Mouse (Mus musculus): ENCODE measurements around the gene Nipal3. TPM values are rescaled to one million over a fixed set of nuclear protein-coding genes. Genes with fewer than 3 reads are reported as not detected.

The Nipal3 gene
- 2.7 and 3.2 TPM in 2 replicates for polyA plus RNA-seq (2015; fragmentation: Nextera tagmentation; extraction: Ambion mirVana)

- Histone ChIP-seq H3K9ac (ENCODE audit: low read depth, low read length) (peak within 1 kb of the TSS; percentile 63), H3K9me3 (replicated peaks; ENCODE audit: control insufficient read depth, low read length) (no peaks in the 10 kb centered on the region), H3K36me3 (ENCODE audit: control insufficient read depth, insufficient read depth) (no peaks in the 10 kb centered on the region), H3K27me3 (ENCODE audit: control insufficient read depth, insufficient read depth, low read depth, low read length) (no peaks in the 10 kb centered on the region), H3K4me3 (ENCODE audit: low read depth, low read length) (peak within 1 kb of the TSS; percentile 86), H3K27ac (ENCODE audit: low read length) (peak within 1 kb of the TSS; percentile 60), H3K4me2 (ENCODE audit: low read depth, low read length) (peak within 1 kb of the TSS; percentile 96), H3K4me1 (ENCODE audit: control insufficient read depth, low read depth, low read length) (peaks cover 14% of the 10 kb centered on the region)
- under 1% methylated on average over 53 of the region's 53 CpGs for WGBS (ENCODE audit: insufficient replicate concordance)
- peak; percentile 99 for ATAC-seq (ENCODE audit: low read depth)
These were observed at the start of gene Nipal3, which contains the start of gene Stpg1 for GRCm38 (mm10) chr4:135494521-135495396. Nipal3 (minus strand) TSS chr4:135495038. Stpg1 (plus strand) TSS chr4:135494790.

- no peak for ATAC-seq (ENCODE audit: low read depth)
- H3K27ac ChIP-seq (ENCODE audit: low read length) = no peak overlapping the region
- H3K4me2 ChIP-seq (ENCODE audit: low read depth, low read length) = no peak overlapping the region
- no peaks in the 10 kb centered on the region for H3K36me3 ChIP-seq (ENCODE audit: control insufficient read depth, insufficient read depth)
- no peak overlapping the region for H3K4me3 ChIP-seq (ENCODE audit: low read depth, low read length)
- no peak overlapping the region for H3K9ac ChIP-seq (ENCODE audit: low read depth, low read length)
- 66% methylated on average over 2 of the region's 2 CpGs for WGBS (ENCODE audit: insufficient replicate concordance)
- no peaks in the 10 kb centered on the region for H3K9me3 ChIP-seq (replicated peaks; ENCODE audit: control insufficient read depth, low read length)
- H3K27me3 ChIP-seq (ENCODE audit: control insufficient read depth, insufficient read depth, low read depth, low read length) = no peaks in the 10 kb centered on the region
- no peaks in the 10 kb centered on the region for H3K4me1 ChIP-seq (ENCODE audit: control insufficient read depth, low read depth, low read length)
These were observed 49.4 kb upstream of the Nipal3 start for GRCm38 (mm10) chr4:135544284-135544683.

- WGBS (ENCODE audit: insufficient replicate concordance) = 57% methylated on average over 9 of the region's 9 CpGs
- no peaks in the 10 kb centered on the region for H3K27me3 ChIP-seq (ENCODE audit: control insufficient read depth, insufficient read depth, low read depth, low read length)
- no peaks in the 10 kb centered on the region for H3K4me1 ChIP-seq (ENCODE audit: control insufficient read depth, low read depth, low read length)
- H3K9me3 ChIP-seq (replicated peaks; ENCODE audit: control insufficient read depth, low read length) = no peaks in the 10 kb centered on the region
- no peak overlapping the region for H3K9ac ChIP-seq (ENCODE audit: low read depth, low read length)
- H3K4me3 ChIP-seq (ENCODE audit: low read depth, low read length) = no peak overlapping the region
- ATAC-seq (ENCODE audit: low read depth) = no peak
- no peaks in the 10 kb centered on the region for H3K36me3 ChIP-seq (ENCODE audit: control insufficient read depth, insufficient read depth)
- no peak overlapping the region for H3K4me2 ChIP-seq (ENCODE audit: low read depth, low read length)
- no peak overlapping the region for H3K27ac ChIP-seq (ENCODE audit: low read length)
These were observed 45.2 kb upstream of the Nipal3 start for GRCm38 (mm10) chr4:135540057-135540456.

GRCm38 (mm10) chr4:135539056-135539455 lies 44.2 kb upstream of the Nipal3 start:
- no peaks in the 10 kb centered on the region for H3K27me3 ChIP-seq (ENCODE audit: control insufficient read depth, insufficient read depth, low read depth, low read length)
- H3K4me1 ChIP-seq (ENCODE audit: control insufficient read depth, low read depth, low read length) = no peaks in the 10 kb centered on the region
- no peak overlapping the region for H3K27ac ChIP-seq (ENCODE audit: low read length)
- WGBS (ENCODE audit: insufficient replicate concordance) = 65% methylated on average over 12 of the region's 12 CpGs
- no peaks in the 10 kb centered on the region for H3K36me3 ChIP-seq (ENCODE audit: control insufficient read depth, insufficient read depth)
- H3K9ac ChIP-seq (ENCODE audit: low read depth, low read length) = no peak overlapping the region
- H3K4me3 ChIP-seq (ENCODE audit: low read depth, low read length) = no peak overlapping the region
- no peak overlapping the region for H3K4me2 ChIP-seq (ENCODE audit: low read depth, low read length)
- ATAC-seq (ENCODE audit: low read depth) = no peak
- no peaks in the 10 kb centered on the region for H3K9me3 ChIP-seq (replicated peaks; ENCODE audit: control insufficient read depth, low read length)

GRCm38 (mm10) chr4:135535021-135535420 lies 40.2 kb upstream of the Nipal3 start:
- no peak for ATAC-seq (ENCODE audit: low read depth)
- H3K9ac ChIP-seq (ENCODE audit: low read depth, low read length) = no peak overlapping the region
- H3K27ac ChIP-seq (ENCODE audit: low read length) = no peak overlapping the region
- H3K4me1 ChIP-seq (ENCODE audit: control insufficient read depth, low read depth, low read length) = no peaks in the 10 kb centered on the region
- H3K36me3 ChIP-seq (ENCODE audit: control insufficient read depth, insufficient read depth) = no peaks in the 10 kb centered on the region
- H3K9me3 ChIP-seq (replicated peaks; ENCODE audit: control insufficient read depth, low read length) = 0 out of 2 replicates have a peak, but pooled peaks cover 2% of the 10 kb centered on the region
- no peaks in the 10 kb centered on the region for H3K27me3 ChIP-seq (ENCODE audit: control insufficient read depth, insufficient read depth, low read depth, low read length)
- 76% methylated on average over 3 of the region's 3 CpGs for WGBS (ENCODE audit: insufficient replicate concordance)
- H3K4me2 ChIP-seq (ENCODE audit: low read depth, low read length) = no peak overlapping the region
- no peak overlapping the region for H3K4me3 ChIP-seq (ENCODE audit: low read depth, low read length)

DNA sequence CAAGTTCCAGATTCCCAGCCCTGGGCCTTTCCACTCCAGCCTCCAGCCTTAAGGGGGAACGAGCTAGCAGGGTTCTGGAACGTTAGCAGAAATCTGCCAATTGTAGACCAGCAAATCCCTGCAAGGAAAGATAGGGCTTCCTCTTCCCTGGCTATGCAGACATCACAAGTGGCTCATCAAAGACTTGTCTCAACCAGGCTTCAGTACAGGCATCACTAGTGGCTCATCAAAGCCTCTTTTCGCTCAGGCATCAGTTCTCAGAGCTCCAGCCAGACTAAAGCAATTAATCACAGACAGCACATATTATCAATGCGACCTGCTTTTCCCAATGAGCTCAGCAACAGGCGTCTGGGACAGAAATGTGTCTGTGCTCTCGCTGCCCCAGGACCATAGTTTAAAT lies 38.2 kb upstream of the Nipal3 start:
- WGBS (ENCODE audit: insufficient replicate concordance) = 43% methylated on average over 6 of the region's 6 CpGs

GRCm38 (mm10) chr4:135531771-135532613 lies 37.2 kb upstream of the Nipal3 start:
- 39% methylated on average over 9 of the region's 9 CpGs for WGBS (ENCODE audit: insufficient replicate concordance)
- 0 out of 2 replicates have a peak, but pooled peaks cover 2% of the 10 kb centered on the region for H3K9me3 ChIP-seq (replicated peaks; ENCODE audit: control insufficient read depth, low read length)
- H3K4me1 ChIP-seq (ENCODE audit: control insufficient read depth, low read depth, low read length) = no peaks in the 10 kb centered on the region
- H3K36me3 ChIP-seq (ENCODE audit: control insufficient read depth, insufficient read depth) = no peaks in the 10 kb centered on the region
- H3K9ac ChIP-seq (ENCODE audit: low read depth, low read length) = no peak overlapping the region
- H3K4me3 ChIP-seq (ENCODE audit: low read depth, low read length) = no peak overlapping the region
- no peak for ATAC-seq (ENCODE audit: low read depth)
- no peak overlapping the region for H3K27ac ChIP-seq (ENCODE audit: low read length)
- H3K4me2 ChIP-seq (ENCODE audit: low read depth, low read length) = no peak overlapping the region
- H3K27me3 ChIP-seq (ENCODE audit: control insufficient read depth, insufficient read depth, low read depth, low read length) = no peaks in the 10 kb centered on the region

More for the DNA sequence above, 38.2 kb upstream of the Nipal3 start:
- H3K4me3 ChIP-seq (ENCODE audit: low read depth, low read length) = no peak overlapping the region
- H3K9me3 ChIP-seq (replicated peaks; ENCODE audit: control insufficient read depth, low read length) = 0 out of 2 replicates have a peak, but pooled peaks cover 2% of the 10 kb centered on the region
- H3K27me3 ChIP-seq (ENCODE audit: control insufficient read depth, insufficient read depth, low read depth, low read length) = no peaks in the 10 kb centered on the region
- no peak for ATAC-seq (ENCODE audit: low read depth)
- H3K4me2 ChIP-seq (ENCODE audit: low read depth, low read length) = no peak overlapping the region
- H3K9ac ChIP-seq (ENCODE audit: low read depth, low read length) = no peak overlapping the region
- no peaks in the 10 kb centered on the region for H3K36me3 ChIP-seq (ENCODE audit: control insufficient read depth, insufficient read depth)
- H3K4me1 ChIP-seq (ENCODE audit: control insufficient read depth, low read depth, low read length) = no peaks in the 10 kb centered on the region
- H3K27ac ChIP-seq (ENCODE audit: low read length) = no peak overlapping the region

GRCm38 (mm10) chr4:135531236-135531635 lies 36.4 kb upstream of the Nipal3 start:
- Histone ChIP-seq H3K27me3 (ENCODE audit: control insufficient read depth, insufficient read depth, low read depth, low read length) (no peaks in the 10 kb centered on the region), H3K4me1 (ENCODE audit: control insufficient read depth, low read depth, low read length) (no peaks in the 10 kb centered on the region), H3K4me2 (ENCODE audit: low read depth, low read length) (no peak overlapping the region), H3K9me3 (replicated peaks; ENCODE audit: control insufficient read depth, low read length) (0 out of 2 replicates have a peak, but pooled peaks cover 2% of the 10 kb centered on the region), H3K27ac (ENCODE audit: low read length) (no peak overlapping the region), H3K36me3 (ENCODE audit: control insufficient read depth, insufficient read depth) (no peaks in the 10 kb centered on the region), H3K9ac (ENCODE audit: low read depth, low read length) (no peak overlapping the region), H3K4me3 (ENCODE audit: low read depth, low read length) (no peak overlapping the region)
- WGBS (ENCODE audit: insufficient replicate concordance) = 77% methylated on average over 9 of the region's 9 CpGs
- ATAC-seq (ENCODE audit: low read depth) = no peak
